Mouse (Mus musculus): Measurements from ENCODE around the gene Agbl4.

Gene Agbl4

DNA sequence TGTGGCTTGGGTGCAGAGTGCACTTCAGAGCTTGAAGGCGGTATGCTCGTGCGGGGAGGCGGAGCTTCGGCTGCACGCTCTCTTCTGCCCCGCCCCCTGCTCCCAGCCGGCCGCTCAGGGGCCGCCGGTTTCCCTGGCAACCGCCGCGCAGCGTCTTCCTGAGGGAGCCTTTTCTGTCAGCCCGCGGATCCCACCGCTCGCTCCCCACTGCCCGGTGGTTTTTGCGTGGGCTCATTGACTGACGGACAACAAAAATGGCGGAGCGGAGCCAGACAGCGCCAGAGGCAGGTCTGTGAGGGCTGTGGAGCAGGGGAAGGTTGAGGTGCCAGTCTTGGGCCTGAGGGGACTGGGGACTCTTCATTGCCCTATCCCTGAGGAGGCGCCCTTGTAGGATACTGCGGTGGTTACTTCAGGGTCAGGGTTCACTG is at the start of gene Agbl4:
TSS of gene Agbl4 (plus strand) at position 44 of the 428 bp plus-strand sequence.
- peak; percentile 22 to 62 for DNase-seq (ENCODE audit: low spot score in 2 of 2)

DNA sequence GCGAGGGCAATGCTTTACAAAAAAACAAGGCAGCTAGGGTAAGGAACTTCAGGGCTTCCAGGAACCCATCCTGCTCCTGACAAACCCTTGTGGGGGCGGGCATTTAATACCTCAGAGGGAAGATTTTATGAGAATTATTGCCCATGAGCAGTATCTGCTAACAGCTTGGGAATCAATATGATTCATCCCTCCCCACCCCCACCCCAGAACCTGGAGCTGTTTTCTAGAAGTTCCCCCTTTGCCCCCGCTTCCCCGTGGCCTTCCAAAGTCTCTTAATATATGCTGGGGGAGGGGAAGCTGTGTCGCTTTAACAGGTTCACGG is 46.6 kb upstream of the Agbl4 start:
- DNase-seq (ENCODE audit: low spot score in 2 of 2), result no peak

DNA sequence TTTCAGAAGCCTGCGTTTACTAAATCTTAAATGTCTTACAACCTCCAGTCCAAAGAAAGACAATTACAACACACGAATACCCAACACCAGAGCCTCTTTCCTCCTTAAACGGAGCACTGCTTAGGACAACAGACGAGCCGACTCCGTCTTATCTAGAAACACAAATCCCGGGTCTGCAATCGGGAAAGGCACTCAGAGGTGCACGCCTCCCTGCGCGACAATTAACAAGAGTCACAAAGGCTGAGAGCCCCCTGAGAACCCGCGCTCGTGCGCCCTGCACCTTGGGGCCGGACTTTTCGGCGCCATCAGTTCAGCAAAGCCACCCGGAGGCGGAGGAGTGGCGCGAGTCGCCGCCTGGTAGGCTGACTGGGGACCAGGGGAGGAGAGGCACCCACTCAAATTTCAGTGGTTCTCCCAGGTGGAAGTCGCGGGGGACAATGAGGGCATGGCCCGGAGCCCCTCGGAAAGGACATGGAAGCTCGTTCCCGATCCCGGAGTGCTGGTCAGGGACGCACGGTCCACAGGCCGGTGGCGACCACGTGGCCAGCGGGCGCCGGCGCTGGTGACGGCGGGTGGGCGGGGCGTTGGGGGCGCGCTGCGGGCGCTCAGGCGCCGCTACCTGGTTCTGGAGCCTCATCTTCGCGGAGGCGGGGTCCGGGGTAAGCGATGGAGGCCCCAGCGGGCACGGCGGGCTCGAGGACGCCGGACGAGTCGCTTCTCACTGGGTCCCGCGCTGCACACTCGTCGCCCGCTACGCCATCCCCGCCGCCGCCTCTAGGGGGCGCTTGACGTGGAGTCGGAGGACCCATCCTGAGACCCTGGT is 46.1 kb upstream of the Agbl4 start, which contains the start of gene Elavl4:
TSS of gene Elavl4 (minus strand) at position 732 of the 823 bp plus-strand sequence.
- peak; percentile 32 to 74 for DNase-seq (ENCODE audit: low spot score in 2 of 2)

DNA sequence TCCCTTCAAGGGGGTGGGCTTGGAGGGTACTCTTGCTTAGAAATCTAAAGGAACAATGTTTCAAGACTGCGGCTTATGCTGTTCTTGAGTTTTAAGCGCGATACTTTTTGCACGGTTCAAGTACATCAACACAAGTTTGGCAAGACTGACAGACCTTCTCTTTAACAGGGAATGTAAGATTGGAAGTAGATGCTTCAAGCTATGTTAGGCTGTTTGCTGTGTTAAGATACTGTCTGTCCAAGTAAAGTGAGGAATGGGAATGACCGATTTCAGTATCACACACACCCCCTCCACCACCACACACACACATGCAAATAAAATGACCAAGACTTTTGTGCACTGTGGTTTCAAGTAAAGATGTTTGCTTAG is 45.5 kb upstream of the Agbl4 start:
- DNase-seq (ENCODE audit: low spot score in 2 of 2), result no peak

DNA sequence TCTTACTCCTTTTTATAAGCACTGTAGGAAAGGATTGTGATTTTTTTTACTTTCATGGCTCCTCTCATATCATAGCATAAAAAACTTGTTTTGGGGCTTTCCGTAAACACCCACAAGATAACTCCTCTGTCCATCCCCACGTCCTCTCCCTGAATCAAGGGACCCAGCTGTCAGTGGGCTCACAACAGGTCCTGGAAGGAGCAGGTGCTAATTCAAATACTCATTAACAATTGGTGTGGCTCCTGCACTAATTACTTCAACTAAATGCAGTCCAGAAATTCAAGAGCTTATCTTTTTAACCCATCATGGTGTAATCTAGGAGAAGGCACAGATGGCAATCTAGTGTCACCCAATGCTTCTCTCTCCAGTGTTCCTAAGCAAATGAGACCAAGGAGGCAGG is 36.9 kb upstream of the Agbl4 start:
- no peak for DNase-seq (ENCODE audit: low spot score in 2 of 2)

DNA sequence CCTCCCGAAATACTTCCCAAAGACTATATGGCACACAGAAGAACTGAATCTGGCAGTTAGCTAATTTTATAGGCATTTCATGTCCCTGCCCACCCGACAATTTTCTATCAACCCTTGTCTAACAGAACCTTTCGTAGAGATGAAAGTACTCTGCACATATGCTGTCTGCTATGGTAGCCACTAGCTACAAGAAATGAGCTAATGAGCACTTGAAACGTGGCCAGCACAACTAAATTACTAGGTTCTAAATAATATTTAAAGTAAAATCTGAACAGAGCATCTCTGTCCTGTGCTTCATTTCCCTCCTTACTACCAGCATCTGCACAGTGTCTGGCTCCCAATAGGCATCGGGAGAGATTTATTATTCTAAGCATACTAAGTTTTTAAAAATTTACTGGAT is 1.2 kb upstream of the Agbl4 start:
- no peak for DNase-seq (ENCODE audit: low spot score in 2 of 2)

DNA sequence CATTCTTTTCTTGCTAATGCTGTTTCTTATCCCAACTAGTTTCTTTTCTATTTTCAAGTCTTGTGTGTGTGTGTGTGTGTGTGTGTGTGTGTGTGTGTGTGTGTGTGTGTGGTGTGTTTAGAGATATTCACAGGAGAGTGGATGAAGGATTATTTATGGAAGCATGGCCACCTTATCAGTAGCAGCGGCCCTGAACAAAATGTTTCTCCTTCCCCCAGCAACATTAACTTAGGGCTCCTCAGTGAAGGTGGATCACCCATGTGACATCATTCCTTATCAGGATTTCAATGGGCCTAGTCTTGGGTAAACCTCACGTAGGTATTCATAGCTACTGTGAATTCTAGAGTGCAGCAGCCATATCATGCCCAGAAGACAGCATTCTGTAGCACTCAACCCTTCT is 22.8 kb downstream of the Agbl4 start:
- DNase-seq (ENCODE audit: low spot score in 2 of 2), result no peak

DNA sequence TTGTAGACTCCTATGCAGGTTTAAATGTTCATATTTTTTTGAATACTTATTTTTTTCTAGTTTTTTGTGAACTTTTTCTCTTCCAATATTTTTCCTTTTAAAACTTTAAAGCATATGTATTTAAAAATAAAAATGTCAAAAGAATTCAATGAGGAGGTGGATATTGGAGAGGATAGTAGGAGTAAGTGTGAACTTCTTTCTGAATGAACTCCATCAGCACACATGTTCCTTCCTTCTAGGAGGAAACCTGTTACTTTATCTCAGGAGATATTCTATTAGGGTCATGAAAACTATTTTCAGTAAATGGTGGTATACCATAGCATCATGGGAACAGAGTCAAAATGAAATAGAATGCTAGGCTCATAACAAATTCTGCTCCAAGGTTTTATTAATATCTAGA is 30.2 kb downstream of the Agbl4 start:
- DNase-seq (ENCODE audit: low spot score in 2 of 2), result no peak

DNA sequence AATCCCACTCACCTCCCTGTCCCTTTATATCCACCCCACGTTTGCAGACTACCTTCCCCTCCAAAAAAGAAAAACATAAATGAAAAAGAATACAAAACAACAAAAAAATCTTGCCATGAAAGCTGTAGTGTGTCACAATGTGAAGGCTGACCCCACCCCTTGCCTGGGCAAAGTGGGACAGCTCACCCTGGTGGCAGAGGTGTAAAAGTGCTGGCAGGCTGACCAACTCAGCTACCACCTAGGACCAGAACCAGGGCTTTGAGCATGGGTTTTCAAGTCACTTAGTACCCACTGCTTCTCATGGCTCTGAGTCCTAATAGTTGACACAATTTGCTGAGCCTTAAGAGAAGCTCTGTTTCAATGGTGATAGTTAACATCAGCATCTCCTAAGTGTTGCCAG is 96.9 kb downstream of the Agbl4 start:
- no peak for DNase-seq (ENCODE audit: low spot score in 2 of 2)

DNA sequence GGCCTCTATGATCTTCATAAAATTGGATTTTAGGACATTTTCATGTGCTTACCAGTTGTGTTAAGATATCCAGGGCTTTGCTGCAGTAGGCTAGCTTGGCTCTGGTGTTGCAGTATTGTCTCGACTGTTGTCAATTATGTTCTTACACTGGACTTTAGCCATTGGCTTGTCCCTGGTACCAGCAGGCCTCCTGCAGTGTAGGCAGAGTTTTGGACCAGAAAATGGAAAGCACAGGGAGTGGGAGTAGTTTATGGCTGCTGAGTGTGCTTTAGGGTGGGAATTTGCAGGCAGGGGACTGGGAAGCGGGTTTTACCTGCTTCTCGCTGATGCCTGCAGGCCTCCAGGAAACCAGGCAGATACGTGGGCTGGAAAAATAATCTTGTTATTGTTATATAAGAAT is 132.3 kb downstream of the Agbl4 start:
- no peak for DNase-seq (ENCODE audit: low spot score in 2 of 2)

DNA sequence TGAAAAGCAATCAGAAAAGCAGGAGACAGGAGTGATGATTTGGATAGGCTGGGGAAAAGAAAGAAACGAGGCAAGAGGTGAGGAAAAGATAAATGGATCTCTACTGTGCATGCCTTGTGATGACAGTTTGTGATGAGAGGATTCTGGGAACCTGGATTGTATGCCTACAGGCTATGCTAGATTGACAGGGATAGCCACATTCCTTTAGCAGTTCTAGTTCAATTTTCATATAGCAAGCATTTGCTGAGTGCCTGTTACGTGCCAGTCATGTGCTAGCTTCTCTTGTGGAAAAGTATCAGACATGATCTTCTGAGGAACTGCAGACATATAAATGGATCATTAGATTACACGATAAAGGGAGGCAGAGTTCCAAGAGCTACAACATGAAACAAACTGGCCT is 151.8 kb downstream of the Agbl4 start:
- no peak for DNase-seq (ENCODE audit: low spot score in 2 of 2)

DNA sequence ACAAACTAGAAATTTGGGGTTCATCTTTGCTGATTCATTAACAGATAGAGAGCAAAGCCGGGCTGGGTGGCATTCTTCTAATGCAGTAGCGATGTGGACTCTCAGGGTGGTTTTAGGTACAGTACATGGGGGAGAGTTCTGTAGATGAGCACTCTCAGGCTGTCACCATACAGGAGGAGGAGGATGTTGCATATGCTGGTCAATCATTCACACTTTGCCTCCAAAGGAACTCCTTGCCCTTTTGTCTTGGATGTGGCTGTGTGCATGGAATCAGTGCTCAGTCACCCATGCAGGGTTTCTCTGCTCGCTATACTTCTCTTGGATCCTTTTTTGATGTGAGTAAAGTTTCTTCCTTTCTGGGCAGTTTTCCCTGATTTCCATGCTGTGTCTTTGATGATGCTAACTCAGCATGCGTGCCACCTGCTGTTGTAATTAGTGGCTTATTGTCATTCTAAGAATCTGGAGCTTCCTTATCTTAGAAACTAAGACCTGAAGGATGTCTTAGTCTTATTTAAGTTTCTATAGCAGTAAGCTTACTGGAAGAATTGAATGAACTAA is 200.3 kb downstream of the Agbl4 start:
- DNase-seq (ENCODE audit: low spot score in 2 of 2), result no peak

DNA sequence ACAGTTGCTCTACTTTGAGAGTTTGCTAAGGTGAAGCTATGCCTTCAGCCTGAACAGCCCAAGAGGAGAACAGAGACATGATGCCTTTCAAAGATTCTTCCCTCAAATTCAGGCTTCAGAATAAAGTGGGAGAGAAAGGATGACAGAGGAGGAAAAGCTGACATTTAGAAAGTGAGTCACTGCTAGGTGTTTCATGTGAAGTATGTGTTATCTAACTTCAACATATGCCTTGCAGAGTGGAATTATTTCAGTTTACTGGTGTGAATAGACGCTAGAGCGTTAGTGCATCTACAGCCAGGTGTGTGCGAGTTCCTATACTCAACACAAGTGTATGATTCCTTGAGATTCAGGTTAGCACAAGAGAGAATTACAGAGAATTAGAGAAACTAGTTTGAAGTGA is 244.0 kb downstream of the Agbl4 start:
- no peak for DNase-seq (ENCODE audit: low spot score in 2 of 2)

DNA sequence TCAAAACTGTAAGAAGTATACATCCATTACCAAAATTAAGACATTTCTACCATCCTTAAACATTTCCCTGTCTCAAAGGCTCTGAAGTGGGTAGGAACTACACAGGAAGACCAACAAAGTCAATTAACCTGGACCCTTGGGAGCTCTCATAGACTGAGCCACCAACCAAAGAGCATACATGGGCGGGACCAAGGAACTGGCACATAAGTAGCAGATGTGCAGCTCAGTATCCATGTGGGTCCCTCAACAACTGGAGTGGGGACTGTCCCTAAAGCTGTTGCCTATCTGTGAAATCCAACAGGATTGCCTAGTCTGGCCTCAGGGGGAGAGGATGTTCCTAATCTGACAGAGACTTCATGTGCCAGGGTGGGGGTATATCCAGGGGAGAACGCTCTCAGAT is 265.5 kb downstream of the Agbl4 start:
- no peak for DNase-seq (ENCODE audit: low spot score in 2 of 2)

DNA sequence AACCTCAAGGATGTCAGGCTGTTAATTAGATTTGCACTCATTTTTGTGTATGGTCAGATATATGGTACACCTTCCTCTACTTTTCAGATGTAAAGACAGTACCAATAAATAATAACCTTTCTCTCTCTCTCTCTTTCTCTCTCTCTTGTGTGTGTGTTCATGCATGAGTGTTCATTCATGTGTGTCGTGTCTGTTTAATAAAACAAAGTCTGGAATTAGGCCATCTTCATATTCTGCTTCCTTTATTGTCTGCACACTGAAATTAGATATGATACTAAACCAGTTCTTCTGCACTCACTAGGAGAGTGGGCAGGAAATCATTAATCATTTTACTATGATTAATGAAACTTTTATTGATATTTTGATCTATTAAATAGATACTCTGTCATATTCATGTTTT is 276.7 kb downstream of the Agbl4 start:
- no peak for DNase-seq (ENCODE audit: low spot score in 2 of 2)

DNA sequence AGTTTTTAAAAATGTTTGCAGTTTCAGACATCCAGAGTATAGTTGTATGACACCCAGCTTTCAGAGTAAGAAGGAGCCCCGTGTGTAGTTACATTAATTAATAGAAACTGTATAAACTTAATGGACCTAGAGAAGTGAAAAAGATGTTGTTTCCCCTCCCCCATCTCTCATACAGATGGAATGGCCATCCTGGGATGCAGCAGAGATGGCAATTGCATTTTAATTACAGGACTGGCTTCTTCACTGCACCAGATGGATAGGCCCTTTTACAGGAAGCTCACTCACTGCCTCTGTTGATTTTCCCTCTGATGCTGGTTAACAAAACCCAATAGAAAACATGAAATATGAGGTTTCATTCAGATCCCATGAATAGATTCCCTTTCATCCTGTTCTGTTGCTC is 337.7 kb downstream of the Agbl4 start:
- no peak for DNase-seq (ENCODE audit: low spot score in 2 of 2)

DNA sequence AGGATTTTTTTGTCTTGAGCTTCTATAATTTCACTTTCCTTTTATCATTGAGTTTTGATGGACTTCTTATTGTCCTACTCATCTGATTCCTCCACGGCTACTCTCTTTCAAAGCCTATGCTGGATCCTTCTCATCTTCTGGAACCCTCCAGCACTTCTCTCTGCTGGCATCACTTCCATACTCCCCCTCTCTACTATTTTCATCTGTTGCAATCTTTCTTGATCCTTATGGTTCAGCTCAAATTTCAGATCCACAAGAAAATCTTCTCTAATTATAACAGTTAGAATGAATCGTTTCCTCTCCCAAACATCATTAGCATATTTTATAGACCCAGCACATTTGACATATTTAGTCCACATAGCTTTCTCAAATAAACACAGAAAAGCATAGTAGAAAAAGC is 360.5 kb downstream of the Agbl4 start:
- DNase-seq (ENCODE audit: low spot score in 2 of 2), result no peak

DNA sequence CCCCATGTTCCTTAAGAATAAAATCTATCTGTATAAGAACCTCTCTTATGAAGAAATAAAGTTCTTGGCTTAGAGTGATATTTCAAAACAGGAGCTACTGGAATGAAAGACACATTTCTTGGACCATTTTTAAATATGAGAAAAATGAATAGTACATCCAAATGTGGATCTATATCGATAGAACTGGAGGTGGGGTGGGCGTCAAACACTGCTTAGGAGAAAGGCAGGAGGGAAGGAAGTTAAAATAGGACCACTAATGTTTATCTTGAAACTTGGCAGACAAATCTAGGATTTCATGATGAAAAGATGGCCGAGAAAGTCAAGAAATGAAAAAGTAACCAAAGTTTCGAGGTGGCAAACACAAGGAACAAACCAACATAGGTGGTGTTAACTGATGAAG is 391.1 kb downstream of the Agbl4 start:
- no peak for DNase-seq (ENCODE audit: low spot score in 2 of 2)

DNA sequence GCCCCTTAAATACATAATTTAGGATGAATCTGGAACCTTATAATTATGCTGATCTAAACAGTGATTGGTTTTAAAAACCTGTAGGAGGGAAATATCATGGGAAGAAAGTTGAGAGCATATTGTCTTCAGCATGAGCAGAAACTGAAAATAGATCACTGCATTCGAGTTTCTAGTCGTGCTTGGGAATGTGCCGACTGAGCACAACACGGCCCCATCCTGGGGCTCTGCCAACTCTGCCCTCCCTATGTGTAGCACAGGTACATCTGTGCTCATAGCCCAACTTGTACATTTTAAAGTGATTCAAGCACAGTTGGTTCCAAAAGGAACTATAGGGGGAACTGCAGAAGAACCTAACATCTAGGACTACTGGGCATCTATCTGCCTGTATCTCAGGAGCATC is 402.4 kb downstream of the Agbl4 start:
- no peak for DNase-seq (ENCODE audit: low spot score in 2 of 2)

DNA sequence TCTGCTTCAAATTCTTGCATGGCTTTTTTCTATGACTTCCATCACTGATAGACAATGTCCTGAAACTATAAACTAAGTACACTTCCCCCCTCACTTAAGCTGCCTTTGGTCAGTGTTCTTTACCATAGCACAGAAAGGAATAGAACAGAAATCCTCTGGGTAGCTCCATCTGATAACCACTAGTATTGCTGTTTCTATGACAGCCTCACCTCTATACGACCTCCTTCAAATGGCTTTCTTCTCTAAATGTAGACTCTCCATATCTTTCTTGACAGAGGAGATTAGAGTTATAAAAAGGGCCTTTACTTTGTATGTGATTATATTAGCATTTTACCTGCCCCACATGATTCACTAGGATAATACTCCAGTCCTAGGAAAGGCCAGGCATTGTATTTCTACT is 413.5 kb downstream of the Agbl4 start:
- no peak for DNase-seq (ENCODE audit: low spot score in 2 of 2)

DNA sequence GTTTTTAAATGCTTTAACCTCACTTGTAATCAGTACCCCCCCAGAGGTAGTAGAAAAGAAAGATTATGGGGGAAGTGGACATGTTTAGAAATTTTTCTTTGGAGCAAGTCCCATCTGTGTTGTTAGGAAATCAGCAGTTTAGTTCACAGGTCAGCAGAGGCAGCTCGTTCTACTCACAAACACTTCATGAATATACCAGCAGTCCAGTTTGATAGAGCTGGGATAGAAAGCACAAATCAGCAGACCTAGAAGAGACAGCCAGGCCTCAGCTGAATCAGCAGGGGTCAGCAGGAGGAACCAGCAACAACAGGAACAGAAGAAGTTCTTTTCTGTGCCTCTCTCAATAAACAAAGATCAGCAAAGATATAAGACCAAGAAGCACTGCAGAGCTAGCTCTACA is 435.3 kb downstream of the Agbl4 start:
- DNase-seq (ENCODE audit: low spot score in 2 of 2), result no peak

DNA sequence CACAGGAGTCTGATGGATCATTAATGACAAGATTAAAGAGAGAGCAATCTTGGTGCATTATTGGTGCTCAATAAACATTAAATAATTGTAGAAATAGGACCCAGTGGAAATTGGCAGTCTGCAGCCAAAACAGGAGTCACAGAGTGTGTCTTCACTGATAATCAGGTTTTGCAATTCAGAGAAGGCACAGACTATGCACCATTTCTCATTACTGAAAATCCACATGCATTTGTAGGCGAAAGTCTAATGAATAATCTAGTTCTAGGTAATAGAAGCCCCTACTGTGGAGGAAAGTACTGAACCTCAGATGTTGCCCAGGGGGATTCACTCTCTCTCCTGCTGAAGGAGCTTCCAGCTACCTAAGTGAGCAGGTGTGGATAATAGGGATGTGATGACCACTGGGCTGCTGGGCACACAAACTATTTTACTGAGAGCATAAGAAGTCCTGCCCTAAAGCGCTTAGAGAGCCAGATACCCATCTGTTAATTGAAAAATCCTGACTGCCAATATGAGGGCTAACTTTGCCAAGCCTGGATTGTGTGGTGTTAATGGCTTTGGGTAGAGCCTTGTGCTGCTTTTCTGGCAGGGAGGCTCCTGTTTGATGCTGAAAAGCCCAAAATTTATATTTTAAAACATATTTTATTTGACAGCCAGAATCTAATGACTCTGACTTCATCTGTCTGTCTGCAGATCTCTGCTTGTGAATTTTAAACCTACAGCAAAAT is 482.4 kb downstream of the Agbl4 start:
- no peak for DNase-seq (ENCODE audit: low spot score in 2 of 2)

DNA sequence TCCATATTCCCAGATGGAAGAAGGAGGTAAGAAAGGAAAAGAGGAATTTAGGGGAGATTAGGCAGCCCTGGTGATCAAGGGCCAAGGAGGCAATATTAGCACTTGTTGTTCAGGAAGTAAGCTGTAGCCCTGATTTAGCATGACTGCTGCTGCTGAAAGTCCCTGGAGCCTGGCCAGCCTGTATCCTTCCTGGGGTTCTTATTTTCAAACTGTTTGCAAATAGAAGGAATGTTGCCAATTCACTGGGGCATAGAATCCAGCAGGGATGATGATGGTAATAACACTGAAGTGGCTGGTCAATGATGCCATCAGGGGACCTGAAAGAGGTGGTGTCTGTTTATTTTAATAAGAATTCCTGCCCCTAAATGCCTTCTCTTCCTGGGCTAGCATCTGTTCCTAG is 518.6 kb downstream of the Agbl4 start:
- no peak for DNase-seq (ENCODE audit: low spot score in 2 of 2)
